Mouse (Mus musculus) liver, postnatal 0 days (tissue): ENCODE measurements around the gene Tgfb1i1.

Experiments
- CTCF ChIP-seq: sonication (generic); IDR thresholded peaks from 2 replicates; pipeline ENCODE4 v1.5.1; 2016; ENCODE audit warnings: antibody characterized with exemption, low read depth
- EP300 ChIP-seq: IDR thresholded peaks from 2 replicates; pipeline ENCODE4 v1.6.1; 2016; ENCODE audit warnings: antibody characterized with exemption, low read depth, mild to moderate bottlenecking

GRCm38 (mm10) chr7:128243921-128244320 lies 2.7 kb upstream of the Tgfb1i1 start:
- TF ChIP-seq CTCF (no peak), EP300 (no peak)
